Mouse (Mus musculus): ENCODE data around the gene Cadm2.
A peak's percentile ranks its signal among the peaks of the same experiment; 100 is the strongest.

The Cadm2 gene

GRCm38 (mm10) chr16:66922753-66923152, 698.0 kb downstream of the Cadm2 start:
- no peak for DNase-seq

- no peak for DNase-seq
These were observed 699.2 kb downstream of the Cadm2 start for GRCm38 (mm10) chr16:66921414-66921915.

DNA sequence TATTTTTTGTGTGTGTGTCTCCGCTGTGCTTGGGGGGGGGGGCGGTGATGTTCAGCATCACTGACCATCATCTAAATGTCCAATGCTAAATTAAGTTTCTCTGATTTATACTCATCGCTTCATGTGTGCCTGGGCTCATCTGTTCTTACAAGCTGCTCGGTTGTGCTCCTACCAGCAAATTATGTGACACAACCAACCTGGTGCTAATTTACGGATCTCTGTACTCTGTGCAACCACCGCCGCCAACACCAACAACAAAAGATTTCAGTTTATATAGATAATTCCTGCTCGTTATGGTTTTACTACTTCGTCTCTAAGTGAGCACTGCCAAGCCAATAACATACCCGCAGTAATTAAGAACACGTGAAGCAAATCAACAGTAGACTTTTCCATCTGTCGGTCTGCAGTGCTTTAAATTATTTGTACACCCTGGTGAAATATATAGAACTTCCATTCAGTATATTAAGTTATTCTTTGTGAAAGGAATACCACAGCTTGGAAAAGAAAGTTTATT, 700.8 kb downstream of the Cadm2 start:
- DNase-seq, result no peak

GRCm38 (mm10) chr16:66901801-66902200, 718.9 kb downstream of the Cadm2 start:
- DNase-seq, result no peak

- DNase-seq, result no peak
These were observed 720.0 kb downstream of the Cadm2 start for GRCm38 (mm10) chr16:66900664-66901063.

DNA sequence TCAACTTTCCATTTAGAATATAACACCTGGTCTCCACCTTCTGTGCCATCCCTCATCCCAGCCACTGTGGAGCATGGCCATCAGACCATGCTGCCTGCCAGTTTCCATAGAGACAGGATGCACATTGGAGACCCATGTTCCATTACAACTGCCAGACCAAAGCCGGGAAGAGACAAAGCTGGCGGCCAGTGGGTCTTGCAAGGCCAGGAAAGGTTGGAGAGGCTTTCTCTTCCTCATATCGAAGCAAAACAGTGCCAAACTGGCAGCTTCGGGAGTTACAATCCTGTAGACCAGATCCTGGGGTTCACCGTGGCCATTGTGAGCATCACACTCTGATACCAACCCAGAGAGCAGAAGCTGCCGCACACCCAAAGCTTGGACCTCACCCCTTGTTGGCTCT, 728.3 kb downstream of the Cadm2 start:
- peak; percentile 83 for DNase-seq

DNA sequence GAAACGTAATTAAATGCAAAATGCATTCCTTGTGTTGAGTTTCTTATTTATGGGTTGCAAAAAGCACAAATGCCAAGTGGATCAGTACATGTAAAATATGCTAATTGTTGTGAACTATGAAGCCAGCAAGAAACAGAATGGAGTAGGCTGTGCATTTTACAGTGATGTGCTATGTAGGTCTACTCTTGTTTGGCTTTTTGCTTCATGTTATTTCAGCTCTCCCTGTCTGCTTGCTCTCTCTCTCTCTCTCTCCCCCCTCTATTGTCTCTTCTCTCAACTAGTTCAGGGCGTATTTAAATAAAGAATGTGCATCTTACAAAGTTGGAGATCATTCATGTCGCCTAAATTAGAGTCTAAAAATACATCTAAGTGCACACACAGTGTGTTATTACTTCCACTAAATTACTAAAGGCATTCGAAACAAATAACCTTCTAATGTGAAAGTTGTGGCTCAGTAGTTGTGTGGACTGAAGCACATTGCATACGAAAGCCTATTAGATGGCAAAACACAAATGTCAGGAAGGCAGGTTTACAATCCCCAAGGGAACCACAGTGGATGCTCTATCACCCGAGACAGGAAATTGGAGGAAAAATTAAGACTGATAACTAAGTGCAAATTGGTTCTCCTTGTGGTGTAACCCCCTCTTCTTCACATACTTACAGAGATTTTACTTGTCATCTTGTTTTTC, 729.0 kb downstream of the Cadm2 start:
- no peak for DNase-seq

- DNase-seq, result no peak
These were observed 730.8 kb downstream of the Cadm2 start for GRCm38 (mm10) chr16:66889907-66890306.

DNA sequence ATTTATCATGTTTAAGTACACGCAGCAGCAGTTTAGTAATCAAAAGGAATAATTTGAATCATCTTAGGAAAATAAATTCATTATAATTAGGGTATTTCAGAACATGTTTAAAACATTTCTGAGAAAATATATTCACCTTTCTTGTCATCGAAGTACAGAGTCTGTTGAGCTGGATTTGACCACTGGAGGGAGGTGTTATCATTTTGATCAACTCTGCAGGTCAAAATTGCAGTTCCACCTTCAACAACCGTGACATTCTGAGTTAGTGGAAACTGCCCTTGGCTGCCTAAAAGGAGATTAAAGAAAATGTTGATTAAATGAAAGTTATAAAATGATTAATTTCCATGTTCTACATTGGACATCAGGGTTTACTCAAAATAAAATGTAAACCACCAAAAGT, 738.1 kb downstream of the Cadm2 start:
- DNase-seq, result no peak

GRCm38 (mm10) chr16:66871201-66871600, 749.5 kb downstream of the Cadm2 start:
- DNase-seq, result no peak

DNA sequence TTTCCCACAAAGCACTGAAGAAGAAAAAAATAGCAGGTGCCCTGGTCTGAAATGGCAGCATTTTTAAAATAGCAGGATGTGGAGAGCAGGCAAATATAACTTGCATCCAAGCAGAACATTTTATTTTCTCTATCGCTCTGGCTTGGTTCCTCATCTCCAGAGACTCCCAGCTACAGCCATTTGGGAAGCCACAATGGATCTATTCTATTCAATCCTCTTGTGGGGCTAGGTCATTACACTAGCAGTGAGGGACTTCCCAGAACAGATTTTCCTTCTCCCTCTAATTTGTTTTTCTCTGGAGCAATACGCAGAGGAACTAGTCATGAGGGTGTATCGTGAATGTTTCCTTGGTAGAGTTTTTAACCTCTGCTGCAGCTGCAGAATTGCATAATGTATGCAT, 769.7 kb downstream of the Cadm2 start:
- no peak for DNase-seq

- DNase-seq, result peak; percentile 18
These were observed 795.8 kb downstream of the Cadm2 start for GRCm38 (mm10) chr16:66824866-66825265.

GRCm38 (mm10) chr16:66811495-66811894, 809.2 kb downstream of the Cadm2 start:
- DNase-seq, result no peak

DNA sequence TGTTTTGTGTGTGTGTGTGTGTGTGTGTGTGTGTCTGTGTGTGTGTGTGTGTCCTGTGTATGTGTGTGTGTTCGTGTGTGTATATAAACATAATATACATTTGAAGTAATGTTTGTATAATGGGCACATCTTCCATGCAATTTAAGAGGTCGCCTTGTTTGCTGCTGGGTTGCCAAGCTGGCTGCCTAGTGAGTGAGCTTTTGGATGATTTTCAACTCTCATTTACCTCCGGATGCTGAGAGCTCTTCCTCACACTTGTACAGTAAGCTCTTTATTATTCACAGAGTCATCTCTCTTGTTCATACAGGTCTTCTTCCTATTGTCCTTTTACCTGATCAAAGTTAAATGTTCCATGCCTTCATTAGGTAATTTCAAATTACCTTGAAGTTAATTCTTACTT, 822.5 kb downstream of the Cadm2 start:
- peak; percentile 48 for DNase-seq

GRCm38 (mm10) chr16:66793067-66793466, 827.6 kb downstream of the Cadm2 start:
- no peak for DNase-seq

- DNase-seq, result no peak
These were observed 848.8 kb downstream of the Cadm2 start for GRCm38 (mm10) chr16:66771883-66772282.

- DNase-seq, result no peak
These were observed 851.2 kb downstream of the Cadm2 start for GRCm38 (mm10) chr16:66769545-66769944.

DNA sequence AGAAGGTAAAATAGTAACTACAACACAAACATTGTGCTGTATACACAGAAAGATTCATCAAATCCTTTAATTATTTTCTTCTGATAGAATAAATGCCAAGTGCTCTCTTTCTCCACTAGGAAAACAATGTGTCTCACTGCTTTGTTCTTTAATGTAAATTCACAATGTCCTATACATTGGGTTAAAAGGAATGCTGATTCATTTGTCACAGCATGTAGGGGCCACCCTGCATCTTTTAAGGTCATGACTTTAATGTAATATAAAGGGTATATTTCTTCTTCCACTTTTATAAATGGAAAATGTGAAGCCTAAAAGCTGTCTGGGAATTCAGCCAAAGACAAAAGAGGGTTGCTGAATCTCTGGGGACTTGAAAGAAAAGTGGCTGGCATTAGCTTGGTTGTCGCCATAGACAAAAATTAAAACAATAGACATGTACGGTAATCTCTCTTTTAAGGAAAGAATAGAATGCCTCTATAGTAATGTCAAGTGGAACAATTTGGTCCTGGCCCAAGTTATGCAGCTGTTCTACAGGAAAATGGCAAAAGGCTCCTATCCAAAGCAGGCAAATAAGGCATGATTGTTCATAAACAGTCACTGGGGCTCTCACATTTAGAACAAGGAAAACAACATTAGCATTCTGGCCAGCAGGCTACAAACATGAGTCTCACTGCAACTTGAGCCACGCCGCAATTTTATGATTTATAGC, 851.9 kb downstream of the Cadm2 start:
- peak; percentile 3 for DNase-seq

DNA sequence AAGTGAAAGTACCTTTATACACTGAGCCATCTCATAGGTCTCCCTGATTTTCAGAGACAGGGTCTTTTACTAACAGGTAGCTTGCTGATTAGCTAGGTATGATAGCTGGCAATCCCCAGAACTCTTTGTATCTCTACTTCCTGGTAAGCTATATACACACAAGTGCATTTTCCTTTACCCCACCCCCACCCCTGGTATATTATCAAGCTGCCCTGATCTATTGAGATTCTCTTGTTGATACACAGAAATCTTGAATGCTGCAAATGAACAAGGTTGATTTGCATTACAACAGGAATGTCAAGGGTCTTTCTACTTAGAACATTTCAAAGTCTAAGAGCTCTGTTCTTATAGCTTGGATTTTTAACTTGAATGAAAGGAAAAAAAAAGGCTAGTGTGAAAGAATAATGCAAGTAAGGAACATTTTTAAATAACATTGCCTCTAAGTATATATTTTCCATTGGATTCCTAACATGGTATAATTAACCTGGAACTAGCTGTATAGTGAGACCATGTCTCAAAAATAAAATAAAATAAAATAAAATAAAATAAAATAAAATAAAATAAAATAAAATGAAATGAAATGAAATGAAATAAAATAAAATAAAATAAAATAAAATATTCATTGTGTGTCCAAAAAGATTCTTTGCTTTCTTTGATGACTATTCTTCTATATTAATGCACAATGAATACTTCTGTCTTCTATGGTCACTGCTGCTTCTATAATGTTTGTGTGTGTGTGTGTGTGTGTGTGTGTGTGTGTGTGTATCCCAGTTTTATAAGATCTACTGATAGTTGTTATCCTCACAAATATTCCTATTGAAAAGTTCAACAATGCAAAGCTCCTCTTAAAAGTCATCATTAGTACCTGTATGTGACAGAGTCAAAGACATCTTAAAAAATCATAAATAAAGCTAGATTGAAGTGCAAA, 858.9 kb downstream of the Cadm2 start:
- no peak for DNase-seq

GRCm38 (mm10) chr16:66748533-66748932, 872.2 kb downstream of the Cadm2 start:
- DNase-seq, result no peak

DNA sequence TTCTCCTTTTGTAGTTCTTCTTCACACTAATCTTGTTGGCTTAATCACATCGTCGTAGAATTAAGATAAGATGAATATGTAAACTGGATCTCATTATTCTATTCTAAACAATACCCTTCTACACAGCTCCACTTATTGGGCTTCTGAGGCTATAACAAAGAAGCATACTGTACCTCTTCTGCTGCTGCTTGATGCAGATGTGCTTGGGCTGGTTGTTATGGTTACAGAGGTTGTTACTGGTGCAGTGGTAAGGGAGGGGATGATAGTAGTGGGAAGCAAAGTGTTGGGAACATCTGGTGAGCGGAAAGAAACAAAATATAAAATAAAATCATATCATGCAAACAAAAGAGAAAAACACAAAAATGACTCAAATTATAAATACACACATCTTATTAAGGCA, 889.5 kb downstream of the Cadm2 start:
- DNase-seq, result no peak

DNA sequence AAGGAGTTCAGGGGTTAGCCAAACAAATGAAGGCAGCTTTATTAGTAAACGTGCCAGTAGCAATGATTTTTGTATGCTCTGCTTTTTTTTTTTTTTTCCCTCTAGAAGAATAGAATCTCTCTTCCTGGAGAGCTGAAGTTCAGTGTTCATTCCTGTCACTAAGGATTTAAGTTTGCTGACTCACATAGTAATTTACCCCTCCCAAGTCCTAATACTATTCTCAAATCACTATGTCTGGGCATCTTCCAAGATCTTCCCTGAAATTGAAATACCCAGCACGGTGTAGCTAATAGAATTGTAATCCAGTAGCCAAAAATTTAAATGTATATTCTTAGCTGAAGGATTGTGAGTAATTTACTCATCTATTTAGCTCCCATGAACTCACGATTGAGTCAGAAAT, 914.2 kb downstream of the Cadm2 start:
- DNase-seq, result no peak

DNA sequence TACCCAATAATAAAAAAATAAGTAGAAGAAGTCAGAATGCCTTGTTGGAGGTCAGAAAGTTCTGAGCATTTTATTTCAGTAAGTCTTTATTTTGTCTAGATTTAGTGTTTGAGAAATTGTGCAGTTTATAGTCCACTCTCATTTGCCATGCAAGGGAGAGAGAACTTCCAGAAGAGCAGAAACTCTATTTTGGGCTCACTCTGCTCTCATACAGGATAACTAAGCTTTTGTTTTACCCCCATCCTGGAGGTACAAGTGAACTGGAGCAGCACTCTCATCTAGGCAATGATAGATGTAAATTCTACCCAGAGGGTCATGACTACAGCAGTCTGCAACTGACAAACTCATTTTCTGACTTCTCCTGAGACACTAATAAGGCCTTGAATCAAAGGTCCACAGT, 925.9 kb downstream of the Cadm2 start:
- DNase-seq, result no peak

All from cerebellum, adult 11-12 months (tissue).